Mouse (Mus musculus) neural tube, embryonic 14.5 days (tissue): ENCODE measurements around the gene Naa35. TPM values are rescaled to one million over a fixed set of nuclear protein-coding genes. Genes with fewer than 3 reads are reported as not detected.

ENCODE experiments used
- ATAC-seq: fragments of 200-750 bp; cut with Nextera tagmentation; 2 replicates; pipeline ENCODE4 v1.8.0; 2017; ENCODE audit warnings: low read depth, mild to moderate bottlenecking, moderate TSS enrichment, moderate library complexity
- H3K27ac ChIP-seq: fragments of 300-500 bp; sonication (generic); 2 replicates; pipeline ENCODE4 v1.5.1; 2014; ENCODE audit warnings: low read depth, mild to moderate bottlenecking, control low read depth, low read length, moderate library complexity, mixed read lengths
- H3K27me3 ChIP-seq: fragments of 300-500 bp; sonication (generic); 2 replicates; pipeline ENCODE4 v1.6.1; 2014; ENCODE audit warnings: low read length; ENCODE audit not compliant: control insufficient read depth, insufficient read depth
- H3K36me3 ChIP-seq: fragments of 300-500 bp; sonication (generic); 2 replicates; pipeline ENCODE4 v1.6.1; 2014; ENCODE audit warnings: low read length, mixed read lengths; ENCODE audit not compliant: control insufficient read depth, insufficient read depth
- H3K4me1 ChIP-seq: fragments of 300-500 bp; sonication (generic); 2 replicates; pipeline ENCODE4 v1.6.1; 2014; ENCODE audit warnings: low read length; ENCODE audit not compliant: control insufficient read depth, insufficient read depth
- H3K4me2 ChIP-seq: fragments of 300-500 bp; sonication (generic); 2 replicates; pipeline ENCODE4 v1.6.1; 2014; ENCODE audit warnings: mild to moderate bottlenecking, low read depth, low read length, control low read depth
- H3K4me3 ChIP-seq: fragments of 300-500 bp; sonication (generic); 2 replicates; pipeline ENCODE4 v1.5.1; 2014; ENCODE audit warnings: low read depth, low read length, control low read depth, mixed read lengths
- H3K9ac ChIP-seq: fragments of 300-500 bp; sonication (generic); replicated peaks from 2 replicates; pipeline ENCODE4 v1.6.1; 2014; ENCODE audit warnings: low read depth, mild to moderate bottlenecking, control low read depth, low read length, mixed read lengths
- H3K9me3 ChIP-seq: fragments of 300-500 bp; sonication (generic); 2 replicates; pipeline ENCODE4 v1.6.1; 2016; ENCODE audit warnings: low read length; ENCODE audit not compliant: control insufficient read depth
- WGBS: fragments of 180-500 bp; shearing (Covaris S2); extraction: QIAGEN DNeasy Blood & Tissue Kit; methylation state at CpG from one replicate; pipeline ENCODE4 v1.1.7; 2014; 5-methylcytosine and 5-hydroxymethylcytosine counted together
- polyA plus RNA-seq: library from polyadenylated mRNA; unstranded; fragments of >200 nt; fragmentation: Nextera tagmentation; extraction: Ambion mirVana; gene quantifications from 2 replicates; pipeline ENCODE4 v1.2.1, GENCODE M21; 2014

The Naa35 gene
- polyA plus RNA-seq, 1 experiment from 2014 or later, result 120 TPM

DNA sequence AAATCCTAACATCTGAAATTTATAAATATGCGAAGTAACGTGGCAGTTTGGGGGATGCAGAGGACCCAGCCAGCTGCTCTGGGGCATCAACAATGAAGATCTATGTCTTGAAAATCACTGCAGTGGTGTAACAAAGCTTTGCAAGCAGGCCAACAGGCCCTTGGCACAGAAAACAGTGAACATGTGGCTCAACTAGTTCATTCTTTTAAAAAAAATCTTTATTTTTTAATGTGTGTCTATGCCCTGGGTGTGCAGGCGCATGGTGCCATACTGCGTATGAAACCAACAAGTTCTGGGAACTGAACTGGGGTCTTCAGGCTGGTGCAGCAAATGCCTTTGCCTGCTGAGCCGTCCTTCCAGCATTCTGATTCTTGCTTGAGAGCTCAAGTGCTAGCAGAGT, 32.8 kb upstream of the Naa35 start:
- Histone ChIP-seq H3K4me2 (no peak overlapping the region), H3K9me3 (no peaks in the 10 kb centered on the region), H3K27ac (no peak overlapping the region), H3K27me3 (no peaks in the 10 kb centered on the region), H3K36me3 (no peaks in the 10 kb centered on the region), H3K9ac (no peak overlapping the region), H3K4me3 (no peak overlapping the region), H3K4me1 (peaks cover 5% of the 10 kb centered on the region; the same call in 1 of the 2 replicates)
- ATAC-seq, result no peak
- WGBS, result 87% methylated on average over 5 of the region's 5 CpGs

DNA sequence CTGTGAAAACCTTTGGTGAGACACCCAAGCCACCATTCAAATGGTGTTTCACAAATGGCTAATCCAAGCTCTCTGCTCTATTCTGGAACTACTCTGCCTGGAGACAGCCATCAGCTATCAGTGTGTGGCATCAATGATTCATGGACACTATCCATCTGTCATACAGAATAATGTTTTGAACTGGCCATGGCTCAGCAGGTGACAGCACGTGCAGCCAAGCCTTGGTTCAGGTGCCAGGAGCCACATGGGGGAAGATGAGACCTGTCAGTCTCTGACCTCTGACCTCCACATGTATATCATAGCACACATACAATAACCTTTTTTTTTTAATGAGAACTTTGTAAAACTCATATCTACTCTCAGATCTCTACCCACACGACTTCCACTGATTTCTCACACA, 32.3 kb upstream of the Naa35 start:
- WGBS, result 70% methylated on average over 2 of the region's 2 CpGs
- no peak overlapping the region for H3K4me3 ChIP-seq
- H3K9me3 ChIP-seq, result no peaks in the 10 kb centered on the region
- H3K27ac ChIP-seq, result no peak overlapping the region
- H3K4me2 ChIP-seq, result no peak overlapping the region
- no peak for ATAC-seq
- H3K36me3 ChIP-seq, result no peaks in the 10 kb centered on the region
- H3K4me1 ChIP-seq, result peaks cover 5% of the 10 kb centered on the region; the same call in 1 of the 2 replicates
- H3K9ac ChIP-seq, result no peak overlapping the region
- no peaks in the 10 kb centered on the region for H3K27me3 ChIP-seq

DNA sequence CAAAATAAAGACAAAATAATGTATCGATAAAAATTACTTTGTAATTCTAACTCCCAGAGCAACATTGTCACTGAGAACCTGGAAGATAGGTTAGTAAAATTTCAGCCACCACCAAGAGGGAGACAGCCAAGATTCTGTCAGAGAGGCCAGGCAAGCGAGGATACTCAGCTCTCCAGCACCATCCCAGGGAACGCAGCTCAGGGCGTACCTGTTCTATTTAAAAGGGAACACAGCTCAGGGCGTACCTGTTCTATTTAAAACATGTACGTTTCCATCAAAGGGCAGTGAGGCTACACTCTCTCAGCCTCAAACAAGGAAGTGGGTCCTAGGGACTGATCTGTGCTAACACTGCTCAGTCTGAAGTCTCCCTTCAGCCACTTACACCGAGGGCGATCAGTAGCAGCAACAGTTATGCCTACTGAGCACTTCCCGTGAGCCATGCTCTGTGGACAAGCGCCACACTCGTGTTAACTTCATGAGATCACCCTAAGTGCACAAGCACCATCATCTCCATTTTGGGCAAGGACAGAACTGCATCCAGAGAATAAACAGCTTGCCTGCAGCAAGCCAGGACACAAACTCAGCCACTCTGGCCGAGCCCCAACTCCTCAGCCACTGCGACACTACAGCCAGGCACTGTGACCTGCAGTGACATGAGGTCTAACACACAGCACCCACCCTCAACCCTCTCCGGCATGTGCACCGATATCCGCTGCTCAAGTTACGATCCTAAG, 30.1 kb upstream of the Naa35 start:
- WGBS, result 74% methylated on average over 17 of the region's 17 CpGs
- Histone ChIP-seq H3K27me3 (no peaks in the 10 kb centered on the region), H3K36me3 (no peaks in the 10 kb centered on the region), H3K4me1 (peaks cover 5% of the 10 kb centered on the region; the same call in 1 of the 2 replicates), H3K9me3 (no peaks in the 10 kb centered on the region), H3K4me3 (peak overlapping the region; percentile 78; the same call in 1 of the 2 replicates), H3K9ac (0 out of 2 replicates have a peak overlapping the region, but pooled peaks have one; percentile 16), H3K27ac (no peak overlapping the region), H3K4me2 (peak overlapping the region; percentile 66)
- no peak for ATAC-seq

DNA sequence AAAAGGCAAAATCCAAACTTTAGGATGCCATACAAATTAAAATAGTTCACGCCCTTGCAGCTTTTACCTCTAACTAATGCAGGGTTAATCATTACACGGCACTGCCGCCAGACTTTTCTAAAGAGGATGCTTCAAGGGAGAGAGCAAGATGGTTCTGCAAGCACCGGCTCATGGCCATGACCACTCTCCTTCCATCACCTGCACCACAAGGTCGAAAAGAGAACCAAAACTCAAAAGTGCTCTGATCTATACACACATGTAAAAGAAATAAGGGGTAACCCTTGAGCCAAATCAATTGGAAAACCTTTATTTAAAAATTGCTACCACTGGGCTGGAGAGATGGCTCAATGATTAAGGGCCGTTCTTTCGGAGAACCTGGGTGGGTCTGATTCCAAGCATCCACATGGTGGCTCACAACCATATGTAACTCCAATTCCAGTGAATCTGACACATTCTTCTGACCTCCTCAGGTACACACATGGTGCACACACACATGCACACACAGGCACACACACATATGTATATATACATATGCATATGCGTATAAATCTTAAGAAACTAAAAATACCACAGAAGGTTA, 29.4 kb upstream of the Naa35 start:
- no peaks in the 10 kb centered on the region for H3K36me3 ChIP-seq
- ATAC-seq, result no peak
- peak overlapping the region; percentile 78 for H3K4me3 ChIP-seq
- H3K27ac ChIP-seq, result no peak overlapping the region
- H3K27me3 ChIP-seq, result no peaks in the 10 kb centered on the region
- H3K9ac ChIP-seq, result no peak overlapping the region
- H3K4me2 ChIP-seq, result peak overlapping the region; percentile 66
- no peaks in the 10 kb centered on the region for H3K9me3 ChIP-seq
- 60% methylated on average over 8 of the region's 8 CpGs for WGBS
- H3K4me1 ChIP-seq, result peaks cover 5% of the 10 kb centered on the region; the same call in 1 of the 2 replicates

DNA sequence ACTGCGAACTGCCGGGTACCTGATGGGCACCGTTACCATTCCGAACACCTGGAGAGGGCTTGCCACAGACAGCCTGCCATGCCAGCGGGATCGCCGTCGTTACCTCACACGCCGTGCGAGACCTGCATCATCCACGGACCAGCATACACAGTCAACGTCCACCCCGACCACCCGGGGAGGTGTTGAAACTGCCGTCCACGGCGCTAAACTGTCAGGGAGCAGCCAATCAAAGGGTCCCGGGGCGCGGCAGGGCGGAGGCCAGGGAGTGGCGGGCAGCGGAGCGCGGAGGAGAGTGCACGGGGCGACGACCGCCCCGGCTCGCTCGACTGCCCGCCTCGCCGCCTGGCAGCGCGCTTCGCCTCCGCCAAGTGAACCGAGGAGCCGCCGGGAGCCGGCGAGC, 28.4 kb upstream of the Naa35 start:
- peak; percentile 83 for ATAC-seq
- H3K36me3 ChIP-seq, result no peaks in the 10 kb centered on the region
- H3K4me2 ChIP-seq, result peak overlapping the region; percentile 66
- peak overlapping the region; percentile 78 for H3K4me3 ChIP-seq
- no peaks in the 10 kb centered on the region for H3K9me3 ChIP-seq
- no peaks in the 10 kb centered on the region for H3K27me3 ChIP-seq
- peak overlapping the region; percentile 83 for H3K27ac ChIP-seq
- H3K9ac ChIP-seq, result peak overlapping the region; percentile 84
- 0% methylated on average over 40 of the region's 45 CpGs for WGBS
- peaks cover 5% of the 10 kb centered on the region; the same call in 1 of the 2 replicates for H3K4me1 ChIP-seq

DNA sequence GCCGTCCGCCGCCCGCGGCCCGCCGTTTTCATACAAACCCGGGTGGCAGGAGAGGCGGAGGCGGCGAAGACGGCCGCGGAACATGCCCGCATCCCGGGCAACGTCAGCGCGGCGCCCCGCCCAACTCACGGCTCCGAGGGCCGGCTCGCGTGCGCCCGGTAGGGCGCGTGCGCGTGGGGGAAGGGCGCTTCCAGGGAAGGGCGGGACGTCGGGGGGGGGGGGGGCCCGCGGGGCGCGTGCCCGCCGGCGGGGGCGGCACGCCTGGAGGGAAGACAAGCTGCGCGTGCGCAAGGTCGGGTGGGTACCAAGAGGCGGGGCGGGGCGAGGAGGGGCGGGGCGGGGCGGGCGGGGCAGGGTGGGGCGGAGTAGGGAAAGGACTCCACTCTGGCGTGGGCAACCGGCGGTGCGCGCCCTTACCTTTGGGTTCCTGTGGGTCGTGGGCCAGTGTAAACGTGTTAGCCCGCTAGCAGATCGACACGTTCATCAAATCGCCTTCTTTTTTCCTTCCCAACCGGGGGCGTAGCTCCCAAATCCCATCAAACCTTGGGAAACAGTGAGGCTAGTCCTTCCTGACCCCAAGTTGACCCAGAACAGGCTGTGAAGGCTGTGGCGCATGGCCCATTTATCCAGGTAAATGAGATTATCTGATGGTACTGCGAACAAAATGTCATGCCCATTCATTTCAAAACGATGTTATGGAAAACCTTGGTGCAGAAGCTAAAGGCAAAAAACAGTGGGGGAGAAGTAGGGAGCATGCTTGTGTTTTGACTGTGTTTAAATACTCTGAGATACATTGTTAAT, 27.7 kb upstream of the Naa35 start:
- peak overlapping the region; percentile 78 for H3K4me3 ChIP-seq
- peak overlapping the region; percentile 84 for H3K9ac ChIP-seq
- H3K4me2 ChIP-seq, result peak overlapping the region; percentile 66
- H3K27ac ChIP-seq, result peak overlapping the region; percentile 83
- H3K27me3 ChIP-seq, result no peaks in the 10 kb centered on the region
- under 1% methylated on average over 27 of the region's 73 CpGs for WGBS
- H3K4me1 ChIP-seq, result peaks cover 5% of the 10 kb centered on the region; the same call in 1 of the 2 replicates
- peak; percentile 88 for ATAC-seq
- H3K9me3 ChIP-seq, result no peaks in the 10 kb centered on the region
- H3K36me3 ChIP-seq, result no peaks in the 10 kb centered on the region

DNA sequence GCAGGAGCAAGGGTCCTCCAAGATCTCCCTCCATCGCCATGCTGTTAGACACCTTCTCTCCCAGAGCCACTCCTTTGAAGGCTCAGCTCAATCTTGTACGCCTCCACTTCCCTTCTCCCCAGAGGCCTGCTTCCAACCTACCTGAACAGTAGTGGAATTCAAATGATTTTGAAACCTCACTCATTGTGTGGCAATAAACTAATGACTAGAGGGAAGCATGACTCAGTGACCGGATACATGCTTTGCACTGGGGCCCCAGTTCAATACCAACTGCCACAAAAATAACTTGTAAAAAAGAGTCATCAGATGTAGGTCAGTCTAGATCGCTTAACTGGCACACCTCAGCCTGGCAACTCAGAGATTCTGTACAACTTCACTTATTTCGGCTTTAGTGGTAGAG, 26.3 kb upstream of the Naa35 start:
- no peak overlapping the region for H3K4me3 ChIP-seq
- no peak for ATAC-seq
- H3K4me1 ChIP-seq, result peaks cover 5% of the 10 kb centered on the region; the same call in 1 of the 2 replicates
- H3K9ac ChIP-seq, result no peak overlapping the region
- H3K36me3 ChIP-seq, result no peaks in the 10 kb centered on the region
- no peak overlapping the region for H3K27ac ChIP-seq
- no peaks in the 10 kb centered on the region for H3K9me3 ChIP-seq
- no peaks in the 10 kb centered on the region for H3K27me3 ChIP-seq
- WGBS, result 94% methylated on average over 5 of the region's 5 CpGs
- H3K4me2 ChIP-seq, result no peak overlapping the region

DNA sequence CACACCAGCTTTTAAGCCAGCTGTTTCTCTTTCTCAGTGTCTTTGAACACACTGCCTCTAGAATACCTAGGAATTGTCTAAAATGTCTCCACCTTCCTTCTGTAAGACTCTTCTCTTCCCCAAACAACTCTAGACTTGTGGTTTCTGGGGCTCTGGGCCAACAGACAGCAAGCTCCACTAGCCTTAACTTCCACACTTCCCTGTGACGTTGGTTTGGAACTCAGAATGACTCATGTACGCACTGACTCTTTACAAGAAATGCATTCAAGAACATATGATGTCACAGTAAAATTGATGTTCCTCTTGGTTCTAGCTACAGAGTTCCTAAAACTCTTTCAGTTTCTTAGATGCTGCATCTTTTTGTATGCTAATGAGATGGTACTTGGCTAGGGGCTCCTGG, 22.6 kb upstream of the Naa35 start:
- Histone ChIP-seq H3K9ac (no peak overlapping the region), H3K4me3 (no peak overlapping the region), H3K4me2 (no peak overlapping the region), H3K27ac (no peak overlapping the region), H3K36me3 (no peaks in the 10 kb centered on the region), H3K9me3 (no peaks in the 10 kb centered on the region), H3K27me3 (no peaks in the 10 kb centered on the region), H3K4me1 (no peaks in the 10 kb centered on the region)
- WGBS, result 88% methylated on average over 2 of the region's 2 CpGs
- no peak for ATAC-seq

DNA sequence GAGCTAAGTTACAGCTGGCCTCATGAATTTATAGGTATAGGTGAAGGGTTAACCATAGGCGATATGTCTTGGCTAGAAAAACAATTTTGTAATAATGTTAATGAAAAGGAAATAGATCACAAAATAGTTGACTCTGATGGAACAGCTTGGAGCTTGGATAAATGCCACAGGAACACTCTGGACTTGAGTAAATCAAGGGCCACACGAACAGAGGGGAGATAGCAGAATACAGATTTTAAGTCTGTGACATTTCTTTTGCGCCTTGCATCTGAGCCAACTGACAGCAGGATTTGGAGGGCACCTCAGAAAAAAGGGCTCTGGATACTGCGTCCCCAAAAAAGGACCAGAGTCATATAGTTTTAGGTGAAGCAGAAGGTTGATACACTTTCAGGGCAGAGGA, 20.6 kb upstream of the Naa35 start:
- Histone ChIP-seq H3K9ac (no peak overlapping the region), H3K36me3 (no peaks in the 10 kb centered on the region), H3K27ac (no peak overlapping the region), H3K4me1 (no peaks in the 10 kb centered on the region), H3K27me3 (no peaks in the 10 kb centered on the region), H3K4me2 (no peak overlapping the region), H3K9me3 (no peaks in the 10 kb centered on the region), H3K4me3 (no peak overlapping the region)
- no peak for ATAC-seq
- WGBS, result 91% methylated on average over 4 of the region's 4 CpGs
